Mouse (Mus musculus) spleen, adult 2 months (tissue): ENCODE data around the gene Pkmyt1.

Source experiments
- CTCF ChIP-seq: fragments of 200-500 bp; IDR thresholded peaks from 2 replicates; pipeline ENCODE4 v1.5.1; 2011; ENCODE audit warnings: mild to moderate bottlenecking, inconsistent platforms; ENCODE audit not compliant: insufficient read depth, insufficient read length, insufficient replicate concordance; ENCODE audit errors: extremely low read depth
- POLR2A ChIP-seq: fragments of 200-500 bp; IDR thresholded peaks from 2 replicates; pipeline ENCODE4 v1.6.1; 2011; ENCODE audit warnings: low read depth, low read length, inconsistent platforms

GRCm38 (mm10) chr17:23682530-23682929 is 43.6 kb upstream of the Pkmyt1 start:
- no peak for TF ChIP-seq CTCF
- TF ChIP-seq POLR2A: no peak
